Mouse (Mus musculus) neural tube, embryonic 11.5 days (tissue): Measurements from ENCODE around the gene Gm12216. TPM values are rescaled to one million over a fixed set of nuclear protein-coding genes. Genes with fewer than 3 reads are reported as not detected.

Experiments
- ATAC-seq: fragments of 200-750 bp; cut with Nextera tagmentation; 2 replicates; pipeline ENCODE4 v1.8.0; 2017; ENCODE audit warnings: moderate number of reproducible peaks, mild to moderate bottlenecking, moderate TSS enrichment, moderate library complexity; ENCODE audit not compliant: insufficient read depth, low FRiP score, low TSS enrichment
- DNase-seq: peaks from one replicate; pipeline ENCODE4 v3.0.0-alpha.2; 2015; ENCODE audit warnings: low spot score
- H3K27ac ChIP-seq: fragments of 300-500 bp; sonication (generic); 2 replicates; pipeline ENCODE4 v1.5.1; 2014; ENCODE audit warnings: low read depth, mild to moderate bottlenecking, low read length
- H3K27me3 ChIP-seq: fragments of 300-500 bp; sonication (generic); 2 replicates; pipeline ENCODE4 v1.6.1; 2014; ENCODE audit warnings: mild to moderate bottlenecking, low read length, mixed read lengths; ENCODE audit not compliant: control insufficient read depth, insufficient read depth
- H3K36me3 ChIP-seq: fragments of 300-500 bp; sonication (generic); 2 replicates; pipeline ENCODE4 v1.6.1; 2014; ENCODE audit warnings: mild to moderate bottlenecking, low read length, moderate library complexity, mixed read lengths; ENCODE audit not compliant: control insufficient read depth, insufficient read depth
- H3K4me1 ChIP-seq: fragments of 300-500 bp; sonication (generic); 2 replicates; pipeline ENCODE4 v1.6.1; 2014; ENCODE audit warnings: low read length, mixed read lengths; ENCODE audit not compliant: control insufficient read depth, insufficient read depth
- H3K4me2 ChIP-seq: fragments of 300-500 bp; sonication (generic); 2 replicates; pipeline ENCODE4 v1.6.1; 2014; ENCODE audit warnings: low read depth, mild to moderate bottlenecking, moderate library complexity
- H3K4me3 ChIP-seq: fragments of 300-500 bp; sonication (generic); 2 replicates; pipeline ENCODE4 v1.5.1; 2014; ENCODE audit warnings: low read depth, low read length
- H3K9ac ChIP-seq: fragments of 300-500 bp; sonication (generic); 2 replicates; pipeline ENCODE4 v1.6.1; 2014; ENCODE audit warnings: mild to moderate bottlenecking, low read length
- H3K9me3 ChIP-seq: fragments of 300-500 bp; sonication (generic); 2 replicates; pipeline ENCODE4 v1.6.1; 2016; ENCODE audit warnings: low read length; ENCODE audit not compliant: control insufficient read depth
- WGBS: fragments of 180-500 bp; shearing (Covaris S2); extraction: QIAGEN DNeasy Blood & Tissue Kit; methylation state at CpG from one replicate; pipeline ENCODE4 v1.1.7; 2014; 5-methylcytosine and 5-hydroxymethylcytosine counted together
- polyA plus RNA-seq: library from polyadenylated mRNA; unstranded; fragments of >200 nt; fragmentation: Nextera tagmentation; extraction: Ambion mirVana; gene quantifications from 2 replicates; pipeline ENCODE4 v1.2.1, GENCODE M21; 2014

Gm12216 gene
- polyA plus RNA-seq, 1 experiment from 2014 or later: not detected

DNA sequence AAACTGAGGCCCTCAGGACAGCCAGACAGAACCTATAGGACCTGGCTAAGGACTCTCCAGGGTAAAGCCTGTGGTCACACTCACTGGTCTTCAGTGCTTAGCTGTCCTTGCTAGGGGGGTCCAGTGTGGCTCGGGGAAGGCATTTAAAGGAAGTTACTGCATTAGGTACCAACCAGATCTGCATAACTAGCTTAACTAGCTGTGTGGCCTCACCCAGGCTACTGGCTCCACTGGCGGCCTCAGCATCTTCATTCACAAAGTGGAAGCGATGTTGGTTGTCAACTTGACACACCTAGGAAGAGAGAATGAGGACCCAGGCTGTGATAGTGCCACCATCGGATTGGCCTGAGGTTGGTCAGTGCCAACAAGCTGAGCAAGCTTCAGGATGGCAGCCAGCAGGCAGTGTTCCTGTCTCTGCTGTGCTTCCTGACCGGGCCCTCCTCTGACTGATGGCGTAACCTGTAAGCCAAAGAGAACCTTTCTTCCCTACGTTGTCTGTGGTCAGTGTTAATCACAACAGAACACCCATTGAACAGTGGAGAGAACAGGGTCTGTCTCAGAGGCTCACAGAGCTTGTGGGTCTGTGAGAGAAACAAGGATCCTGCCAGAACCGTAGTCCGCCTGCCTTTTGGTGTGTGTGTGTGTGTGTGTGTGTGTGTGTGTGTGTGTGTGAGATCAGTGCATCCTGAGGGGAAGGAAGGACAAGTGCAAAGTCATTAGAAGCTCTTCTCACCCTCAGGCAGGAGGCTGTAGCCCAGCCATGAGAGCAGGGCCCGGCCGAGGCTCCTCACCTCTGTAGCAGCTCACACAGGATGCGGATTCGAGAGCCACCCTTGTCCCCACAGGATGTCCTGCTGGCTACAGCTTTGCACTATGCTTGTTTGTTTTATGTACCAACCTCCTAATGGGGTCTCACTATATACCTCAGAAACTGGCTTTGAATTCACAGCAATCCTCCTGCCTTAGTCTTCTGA lies 72.7 kb downstream of the Gm12216 start:
- no peak for DNase-seq
- no peak overlapping the region for H3K27ac ChIP-seq
- WGBS: 87% methylated on average over 13 of the region's 13 CpGs
- 0 out of 2 replicates have a peak, but pooled peaks cover 3% of the 10 kb centered on the region for H3K4me1 ChIP-seq
- no peaks in the 10 kb centered on the region for H3K9me3 ChIP-seq
- H3K4me2 ChIP-seq: no peak overlapping the region
- H3K36me3 ChIP-seq: no peaks in the 10 kb centered on the region
- no peak overlapping the region for H3K4me3 ChIP-seq
- no peak for ATAC-seq
- H3K27me3 ChIP-seq: no peaks in the 10 kb centered on the region
- H3K9ac ChIP-seq: no peak overlapping the region; the same call in 1 of the 2 replicates

DNA sequence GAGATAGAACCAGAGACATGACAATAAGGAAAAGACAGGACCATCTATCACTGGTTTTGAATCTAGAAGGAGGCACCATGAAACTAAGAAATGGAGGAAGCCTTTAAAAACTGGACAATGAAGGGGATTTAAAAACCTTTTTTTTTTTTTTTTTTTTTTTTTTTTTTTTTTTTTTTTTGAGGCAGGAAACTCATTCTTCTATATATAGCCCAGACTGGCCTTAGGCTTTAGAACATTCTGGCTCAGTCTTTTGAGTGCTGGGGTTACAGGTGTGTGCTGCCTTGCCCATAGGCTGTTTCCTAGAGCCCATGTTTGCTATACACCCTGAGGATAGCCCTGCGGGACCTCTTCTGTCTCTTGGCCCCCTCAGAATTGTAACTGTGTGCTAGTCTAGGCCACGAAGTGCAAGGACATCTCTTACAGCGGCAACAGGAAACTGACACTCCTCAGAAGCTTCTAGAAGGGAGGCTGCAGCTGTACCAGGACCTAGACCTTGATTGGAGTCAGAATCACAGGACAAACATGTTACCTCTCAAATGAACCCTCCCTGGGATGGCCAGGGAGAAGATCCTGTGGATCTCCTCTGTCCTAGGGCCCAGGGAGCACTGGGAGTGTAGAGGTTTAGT lies 73.6 kb downstream of the Gm12216 start:
- DNase-seq: no peak
- Histone ChIP-seq H3K27ac (no peak overlapping the region), H3K9ac (no peak overlapping the region), H3K9me3 (no peaks in the 10 kb centered on the region), H3K4me1 (0 out of 2 replicates have a peak, but pooled peaks cover 3% of the 10 kb centered on the region), H3K36me3 (no peaks in the 10 kb centered on the region), H3K4me3 (no peak overlapping the region), H3K27me3 (no peaks in the 10 kb centered on the region), H3K4me2 (no peak overlapping the region)
- no peak for ATAC-seq
- 87% methylated on average over 3 of the region's 3 CpGs for WGBS

- 88% methylated on average over 9 of the region's 9 CpGs for WGBS
- DNase-seq (no peak), ATAC-seq (no peak)
- Histone ChIP-seq H3K27ac (no peak overlapping the region), H3K4me1 (0 out of 2 replicates have a peak, but pooled peaks cover 2% of the 10 kb centered on the region), H3K36me3 (no peaks in the 10 kb centered on the region), H3K4me3 (no peak overlapping the region), H3K4me2 (no peak overlapping the region), H3K9me3 (no peaks in the 10 kb centered on the region), H3K9ac (no peak overlapping the region), H3K27me3 (no peaks in the 10 kb centered on the region)
Measured at GRCm38 (mm10) chr11:53783288-53783687, 75.8 kb downstream of the Gm12216 start.

DNA sequence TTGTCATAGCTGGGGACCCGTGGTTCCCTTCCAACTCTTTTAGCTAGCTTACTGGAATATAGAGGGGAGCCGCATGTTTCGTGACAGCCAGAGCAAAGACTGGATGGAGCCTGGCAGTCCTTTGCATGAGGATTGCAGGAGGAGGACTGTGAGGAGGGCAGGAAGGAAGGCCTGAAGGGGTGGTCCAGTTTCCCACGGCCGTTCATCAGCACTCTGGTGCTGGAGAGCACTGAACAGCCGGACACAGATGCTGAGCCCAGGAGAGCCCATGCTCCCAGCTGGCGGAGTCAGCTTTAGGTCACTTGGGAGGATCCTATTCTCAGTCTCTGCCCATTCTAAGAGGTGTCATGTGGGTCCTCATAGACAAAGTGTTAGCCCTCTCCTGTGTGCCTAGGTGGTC lies 77.1 kb downstream of the Gm12216 start:
- H3K4me3 ChIP-seq: no peak overlapping the region
- no peaks in the 10 kb centered on the region for H3K27me3 ChIP-seq
- 84% methylated on average over 7 of the region's 7 CpGs for WGBS
- H3K27ac ChIP-seq: no peak overlapping the region
- H3K9ac ChIP-seq: no peak overlapping the region
- no peaks in the 10 kb centered on the region for H3K4me1 ChIP-seq
- H3K9me3 ChIP-seq: no peaks in the 10 kb centered on the region
- ATAC-seq: no peak
- no peak for DNase-seq
- H3K4me2 ChIP-seq: no peak overlapping the region
- no peaks in the 10 kb centered on the region for H3K36me3 ChIP-seq

DNA sequence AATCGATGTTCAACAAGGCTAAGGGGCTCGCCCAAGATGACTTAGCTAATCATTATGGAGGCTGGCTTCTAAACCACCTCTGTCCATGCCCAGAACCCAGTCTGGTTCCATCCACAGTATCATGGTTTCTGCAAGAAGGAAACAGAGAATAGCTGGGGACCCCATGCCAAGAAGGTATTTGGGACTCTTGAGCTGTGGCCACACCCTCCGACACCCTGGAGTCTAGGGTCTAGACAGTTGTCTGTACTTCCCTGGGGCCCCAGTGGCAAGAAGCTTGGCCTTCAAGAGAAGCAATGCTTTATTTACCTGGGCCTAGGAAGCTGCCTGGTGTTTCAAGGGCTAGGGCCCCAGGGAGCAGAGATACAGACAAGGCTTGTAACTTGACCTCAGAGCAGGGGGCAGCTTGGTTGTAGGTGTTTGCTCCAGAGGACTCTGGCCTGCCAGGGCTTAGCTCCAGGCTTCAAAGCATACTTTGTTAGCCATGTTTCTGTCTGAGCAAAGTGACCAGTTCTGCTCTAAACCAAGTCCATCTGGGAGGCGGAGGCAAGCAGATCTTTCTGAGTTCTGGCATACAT lies 77.8 kb downstream of the Gm12216 start:
- H3K9me3 ChIP-seq: no peaks in the 10 kb centered on the region
- 90% methylated on average over 4 of the region's 4 CpGs for WGBS
- no peaks in the 10 kb centered on the region for H3K27me3 ChIP-seq
- no peaks in the 10 kb centered on the region for H3K4me1 ChIP-seq
- no peak overlapping the region for H3K27ac ChIP-seq
- ATAC-seq: no peak
- no peak overlapping the region for H3K4me2 ChIP-seq
- no peak overlapping the region for H3K9ac ChIP-seq
- H3K36me3 ChIP-seq: no peaks in the 10 kb centered on the region
- DNase-seq: no peak
- no peak overlapping the region for H3K4me3 ChIP-seq

GRCm38 (mm10) chr11:53780262-53780661 lies 78.8 kb downstream of the Gm12216 start:
- no peak overlapping the region for H3K4me3 ChIP-seq
- no peaks in the 10 kb centered on the region for H3K36me3 ChIP-seq
- no peak for DNase-seq
- H3K27ac ChIP-seq: no peak overlapping the region
- no peak for ATAC-seq
- H3K27me3 ChIP-seq: no peaks in the 10 kb centered on the region
- no peak overlapping the region for H3K9ac ChIP-seq
- no peak overlapping the region for H3K4me2 ChIP-seq
- no peaks in the 10 kb centered on the region for H3K9me3 ChIP-seq
- WGBS: 72% methylated on average over 3 of the region's 3 CpGs
- H3K4me1 ChIP-seq: no peaks in the 10 kb centered on the region

DNA sequence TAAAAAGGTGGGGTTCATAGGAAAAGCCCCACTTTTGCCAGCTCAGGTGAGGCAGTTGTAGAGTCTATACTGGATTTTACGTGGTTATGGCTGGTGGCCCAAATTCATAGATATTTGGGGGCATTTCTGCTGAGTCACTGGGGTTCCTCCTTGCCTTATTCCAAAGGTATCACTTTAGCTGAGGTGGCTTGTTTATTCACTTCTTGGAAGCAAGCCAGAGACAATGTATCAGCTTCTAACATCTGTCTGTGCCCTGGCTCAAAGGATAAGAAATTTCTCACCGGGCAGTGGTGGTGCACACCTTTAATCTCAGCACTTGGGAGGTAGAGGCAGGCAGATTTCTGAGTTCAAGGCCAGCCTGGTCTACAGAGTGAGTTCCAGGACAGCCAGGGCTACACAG lies 79.2 kb downstream of the Gm12216 start:
- no peak for ATAC-seq
- no peaks in the 10 kb centered on the region for H3K4me1 ChIP-seq
- WGBS: 86% methylated on average over 2 of the region's 2 CpGs

GRCm38 (mm10) chr11:53778455-53778854 lies 80.6 kb downstream of the Gm12216 start:
- 76% methylated on average over 5 of the region's 5 CpGs for WGBS
- Histone ChIP-seq H3K27ac (no peak overlapping the region), H3K9ac (no peak overlapping the region), H3K27me3 (no peaks in the 10 kb centered on the region), H3K36me3 (no peaks in the 10 kb centered on the region), H3K9me3 (no peaks in the 10 kb centered on the region), H3K4me2 (no peak overlapping the region), H3K4me3 (no peak overlapping the region), H3K4me1 (no peaks in the 10 kb centered on the region)
- DNase-seq (no peak), ATAC-seq (no peak)

More for the DNA sequence above, 79.2 kb downstream of the Gm12216 start:
- Histone ChIP-seq H3K27me3 (no peaks in the 10 kb centered on the region), H3K27ac (no peak overlapping the region), H3K4me3 (no peak overlapping the region), H3K4me2 (no peak overlapping the region), H3K9ac (no peak overlapping the region), H3K9me3 (no peaks in the 10 kb centered on the region), H3K36me3 (no peaks in the 10 kb centered on the region)
- DNase-seq: no peak
